Comparison of ENCODE assay signal across 8 mouse cellular contexts in the genomic region with DNA sequence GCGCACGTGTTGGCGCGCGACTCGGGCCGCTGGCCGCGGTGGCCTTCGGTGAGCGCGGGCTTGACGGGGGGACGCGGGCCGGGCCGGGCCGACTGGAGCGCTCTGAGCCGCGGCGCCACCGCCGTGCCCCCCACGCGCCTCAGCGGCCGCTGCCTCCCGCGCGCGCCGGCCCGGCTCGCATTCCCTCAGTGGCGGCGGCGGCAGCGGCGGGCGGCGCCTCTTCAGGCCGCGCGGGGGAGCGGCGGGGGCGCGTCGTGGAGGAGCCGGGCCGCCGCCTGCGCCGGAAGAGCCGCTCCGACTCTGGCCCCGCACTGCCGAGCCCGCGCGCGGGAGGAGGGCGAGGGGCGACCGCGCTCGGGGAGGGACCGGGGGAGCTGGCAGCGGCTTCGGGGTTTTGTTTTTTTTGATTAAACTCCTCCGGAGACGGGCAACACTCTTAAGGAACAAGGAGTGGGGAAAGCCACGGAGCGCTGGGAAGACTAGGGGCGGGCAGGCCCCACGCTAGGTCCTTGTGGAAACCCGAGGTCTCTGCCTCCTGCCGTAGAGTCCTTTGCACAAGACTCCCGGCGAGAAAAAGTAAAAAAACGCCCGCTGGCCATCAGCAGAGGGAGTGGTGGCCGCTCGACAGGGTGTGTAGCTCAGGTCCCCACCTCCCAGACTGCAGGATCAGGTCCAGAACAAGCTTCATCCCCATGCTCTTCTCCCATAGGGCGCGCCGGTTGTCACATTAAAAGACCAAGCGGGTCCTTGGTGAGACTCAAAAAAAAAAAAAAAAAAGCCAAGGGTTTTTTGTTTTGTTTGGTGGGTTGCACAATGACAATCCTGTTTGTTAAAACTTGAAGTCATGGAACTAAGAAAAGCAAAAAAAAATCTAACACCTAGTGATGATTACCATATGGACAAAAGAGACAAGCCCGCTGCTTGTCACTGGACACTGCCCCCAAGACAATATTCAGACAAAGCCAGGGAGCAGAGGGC. TPM values are rescaled to one million over a fixed set of nuclear protein-coding genes. Genes with fewer than 3 reads are reported as not detected.
DNase-seq lines count a peak whose midpoint lies in the region; ATAC-seq and TF ChIP-seq lines count a peak whose summit lies in the region.

A gene (minus strand): TSS at position 147 of the 978 bp plus-strand sequence.

- H3K4me2 ChIP-seq in kidney, embryonic 15.5 days = peak within 1 kb of the TSS; percentile 84
- H3K4me2 ChIP-seq in liver, postnatal 0 days (ENCODE audit: low read depth, low read length) = peak within 1 kb of the TSS; percentile 88
- H3K4me2 ChIP-seq in neural tube, embryonic 14.5 days (ENCODE audit: low read depth, low read length) = peak within 1 kb of the TSS; percentile 89

- peak; percentile 82 for DNase-seq in CD4-positive, CD25-positive, alpha-beta regulatory T cell, adult 2 months (ENCODE audit: low read depth, low spot score)
- peak; percentile 56 for DNase-seq in R1 (ENCODE audit: low read depth, low spot score)
- DNase-seq in heart, adult 11 months = peak; percentile 97
- peak; percentile 65 for DNase-seq in liver, postnatal 0 days

- no peak for TF ChIP-seq CTCF in cortical plate, adult 2 months (IDR thresholded peaks at IDR 0.05; ENCODE audit: extremely low read depth, insufficient read depth, low read length)
- TF ChIP-seq CTCF in liver, postnatal 0 days (IDR thresholded peaks at IDR 0.05; ENCODE audit: low read depth) = no peak

- H3K9ac ChIP-seq in kidney, embryonic 15.5 days = peak within 1 kb of the TSS; percentile 77
- H3K9ac ChIP-seq in liver, postnatal 0 days (replicated peaks) = peak within 1 kb of the TSS; percentile 84
- peak within 1 kb of the TSS; percentile 80 for H3K9ac ChIP-seq in neural tube, embryonic 14.5 days (replicated peaks; ENCODE audit: low read depth, low read length)

- H3K36me3 ChIP-seq in kidney, embryonic 15.5 days = peaks cover 37% of the 10 kb centered on the region
- peaks cover 2% of the 10 kb centered on the region; the same call in 1 of the 2 replicates for H3K36me3 ChIP-seq in liver, postnatal 0 days (replicated peaks; ENCODE audit: insufficient read depth, low read length)
- H3K36me3 ChIP-seq in neural tube, embryonic 14.5 days (ENCODE audit: control insufficient read depth, insufficient read depth, low read length) = no peaks in the 10 kb centered on the region; the same call in 1 of the 2 replicates

- H3K27me3 ChIP-seq in kidney, embryonic 15.5 days = no peaks in the 10 kb centered on the region
- no peaks in the 10 kb centered on the region for H3K27me3 ChIP-seq in liver, postnatal 0 days (ENCODE audit: insufficient read depth, low read length)
- H3K27me3 ChIP-seq in neural tube, embryonic 14.5 days (ENCODE audit: control insufficient read depth, insufficient read depth, low read length) = no peaks in the 10 kb centered on the region

- H3K27ac ChIP-seq in cortical plate, adult 2 months (ENCODE audit: insufficient read depth, low read length) = peak within 1 kb of the TSS; percentile 80
- peak within 1 kb of the TSS; percentile 88 for H3K27ac ChIP-seq in kidney, embryonic 15.5 days
- H3K27ac ChIP-seq in liver, postnatal 0 days (ENCODE audit: low read depth) = peak within 1 kb of the TSS; percentile 92
- peak within 1 kb of the TSS; percentile 69 for H3K27ac ChIP-seq in neural tube, embryonic 14.5 days (ENCODE audit: low read depth, low read length)

- peaks cover 6% of the 10 kb centered on the region for H3K4me1 ChIP-seq in cortical plate, adult 2 months (ENCODE audit: control insufficient read depth, insufficient read depth, low read length)
- H3K4me1 ChIP-seq in kidney, embryonic 15.5 days = peaks cover 30% of the 10 kb centered on the region
- H3K4me1 ChIP-seq in liver, postnatal 0 days (ENCODE audit: insufficient read depth) = peaks cover 15% of the 10 kb centered on the region
- H3K4me1 ChIP-seq in neural tube, embryonic 14.5 days (ENCODE audit: control insufficient read depth, insufficient read depth, low read length) = peaks cover 11% of the 10 kb centered on the region

- H3K9me3 ChIP-seq in kidney, embryonic 15.5 days (replicated peaks) = no peaks in the 10 kb centered on the region
- H3K9me3 ChIP-seq in liver, postnatal 0 days (ENCODE audit: low read length) = no peaks in the 10 kb centered on the region
- no peaks in the 10 kb centered on the region for H3K9me3 ChIP-seq in neural tube, embryonic 14.5 days (ENCODE audit: control insufficient read depth, low read length)

- peak within 1 kb of the TSS; percentile 89 for H3K4me3 ChIP-seq in cortical plate, adult 2 months (ENCODE audit: insufficient read depth, low read length)
- peak within 1 kb of the TSS; percentile 75 for H3K4me3 ChIP-seq in kidney, embryonic 15.5 days (replicated peaks)
- peak within 1 kb of the TSS; percentile 72 for H3K4me3 ChIP-seq in liver, postnatal 0 days (ENCODE audit: low read depth, low read length)
- H3K4me3 ChIP-seq in neural tube, embryonic 14.5 days (ENCODE audit: low read depth, low read length) = peak within 1 kb of the TSS; percentile 61

- no peak for TF ChIP-seq EP300 in liver, postnatal 0 days (IDR thresholded peaks at IDR 0.05; ENCODE audit: low read depth)

- under 1% methylated on average over 81 of the region's 90 CpGs for WGBS in kidney, embryonic 15.5 days
- WGBS in liver, postnatal 0 days (ENCODE audit: insufficient replicate concordance) = 1% methylated on average over 60 of the region's 90 CpGs
- WGBS in neural tube, embryonic 14.5 days = under 1% methylated on average over 52 of the region's 90 CpGs

- peak; percentile 83 for ATAC-seq in kidney, embryonic 15.5 days (replicated peaks; ENCODE audit: low FRiP score)
- peak; percentile 73 for ATAC-seq in liver, postnatal 0 days
- peak; percentile 89 for ATAC-seq in neural tube, embryonic 14.5 days (ENCODE audit: low read depth)
- no peak for ATAC-seq in erythroid progenitor cell, adult 5-6 weeks (replicated peaks; ENCODE audit: low FRiP score, poor library complexity, severe bottlenecking)

- TF ChIP-seq POLR2A in cortical plate, adult 2 months (IDR thresholded peaks at IDR 0.05; ENCODE audit: extremely low read depth, insufficient read depth, low read length) = no peak

RNA-seq across cellular contexts. Expression of the gene that starts here (rescaled TPM):
- 178 and 196 TPM in 2 replicates for polyA plus RNA-seq in cortical plate, adult 2 months (2012; rRNA removed)
- 3.5 and 3.6 TPM in 2 replicates for polyA plus RNA-seq in kidney, embryonic 15.5 days (2015; fragmentation: Nextera tagmentation; extraction: Ambion mirVana)
- polyA plus RNA-seq in liver, postnatal 0 days (2015; fragmentation: Nextera tagmentation; extraction: Ambion mirVana) = 2.1 and 2.4 TPM in 2 replicates
- 14.3 and 15.2 TPM in 2 replicates for polyA plus RNA-seq in neural tube, embryonic 14.5 days (2014; fragmentation: Nextera tagmentation; extraction: Ambion mirVana)
- total RNA-seq in erythroid progenitor cell, adult 5-6 weeks (2015; ENCODE audit: low replicate concordance) = 0.42 and 2.5 TPM in 2 replicates
- total RNA-seq in erythroid progenitor cell, adult 5-6 weeks (2017; ENCODE audit: low replicate concordance) = 0.51 and 0.76 TPM in 2 replicates

Comparison
In these comparisons a context has a peak if more than half of its experiments do, and no peak if none do; other contexts are left out.
1. RNA of the gene that starts here (polyA plus RNA-seq): 178 to 196 TPM in cortical plate, adult 2 months; 14.3 to 15.2 TPM in neural tube, embryonic 14.5 days, 3.5 to 3.6 TPM in kidney, embryonic 15.5 days and 2.1 to 2.4 TPM in liver, postnatal 0 days; every median in the first group is over 10 times any median in the second.
2. Peak in every context shown above with its lines, with median percentiles within 50 percentile points of each other: DNase-seq, H3K27ac ChIP-seq, H3K4me3 ChIP-seq, H3K4me2 ChIP-seq and H3K9ac ChIP-seq.